Mouse (Mus musculus) bone marrow macrophage, adult 2 months (primary cell): ENCODE results near the gene St6gal2. TPM values are rescaled to one million over a fixed set of nuclear protein-coding genes. Genes with fewer than 3 reads are reported as not detected.

Experiments
- H3K27ac ChIP-seq: 2 replicates; pipeline ENCODE4 v1.5.1; 2012; ENCODE audit warnings: low read depth, low read length; ENCODE audit not compliant: insufficient read depth
- H3K4me1 ChIP-seq: 2 replicates; pipeline ENCODE4 v1.6.1; 2012; ENCODE audit warnings: low read length; ENCODE audit not compliant: control insufficient read depth, insufficient read depth
- H3K4me3 ChIP-seq: 2 replicates; pipeline ENCODE4 v1.5.1; 2012; ENCODE audit warnings: mild to moderate bottlenecking, low read length, moderate library complexity; ENCODE audit not compliant: insufficient read depth
- CTCF ChIP-seq: IDR thresholded peaks from 2 replicates; pipeline ENCODE4 v1.5.1; 2012; ENCODE audit warnings: low read depth, mild to moderate bottlenecking, low read length, moderate library complexity
- POLR2A ChIP-seq: IDR thresholded peaks from 2 replicates; pipeline ENCODE4 v1.6.1; 2012; ENCODE audit warnings: mild to moderate bottlenecking, low read depth, low read length, borderline replicate concordance
- polyA plus RNA-seq: library from polyadenylated mRNA; stranded (reverse); fragments of >200 nt; gene quantifications from 2 replicates; pipeline ENCODE4 v1.2.4, GENCODE M21; 2012; ENCODE audit not compliant: missing spikeins, insufficient read depth, insufficient read length

The St6gal2 gene
- polyA plus RNA-seq, result not detected in 2 replicates

DNA sequence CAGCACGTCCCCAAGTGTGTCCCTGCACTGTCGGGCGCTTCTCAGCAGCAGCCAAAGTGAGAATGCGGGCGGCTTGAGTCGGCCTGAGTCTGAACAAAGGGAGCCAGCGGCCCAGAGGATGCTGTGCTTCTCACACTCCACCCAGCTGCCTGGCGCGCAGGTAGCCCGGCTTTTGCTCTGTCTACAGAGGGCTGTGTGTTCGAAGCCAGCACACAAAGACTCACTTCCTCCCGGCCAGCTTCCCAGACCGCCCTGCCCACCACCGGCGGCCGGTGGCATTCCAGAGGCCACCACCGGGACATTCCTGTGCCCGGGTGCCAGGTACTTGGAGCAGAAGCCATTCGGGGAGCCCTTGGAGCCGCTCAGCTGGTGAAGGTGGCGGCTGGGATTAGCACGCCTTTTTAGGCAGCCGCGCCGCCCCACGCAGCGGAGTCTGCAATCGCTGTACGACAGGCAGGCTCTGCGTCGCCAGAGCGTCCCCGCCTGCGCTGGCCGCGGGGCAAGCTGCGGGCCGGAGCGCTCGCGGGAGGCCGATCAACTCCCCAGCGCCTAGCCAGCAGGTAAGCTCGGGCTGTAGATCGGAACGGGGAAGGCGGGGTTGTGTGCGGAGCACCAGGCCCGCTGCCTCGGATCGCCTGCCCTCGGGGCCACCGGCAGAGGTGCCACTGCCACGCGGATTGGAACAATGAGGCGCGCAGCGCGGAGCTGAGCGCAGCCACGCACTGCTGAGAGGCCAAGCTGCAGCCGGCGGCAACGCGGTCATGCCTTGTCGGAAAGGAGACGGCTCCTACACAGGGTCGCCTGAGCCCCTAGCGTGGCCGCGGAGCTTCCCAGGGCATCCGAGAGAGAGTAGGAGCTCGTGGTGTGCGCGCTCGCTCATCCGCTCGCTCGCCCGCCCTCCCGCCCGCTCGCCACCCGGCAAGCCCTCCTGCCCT lies at the start of gene St6gal2:
Gene St6gal2 (plus strand): TSS at position 133 of the 935 bp plus-strand sequence.
- Histone ChIP-seq H3K4me3 (no peak within 1 kb of the TSS), H3K27ac (no peak within 1 kb of the TSS), H3K4me1 (no peaks in the 10 kb centered on the region)
- TF ChIP-seq CTCF, result no peak
- no peak for TF ChIP-seq POLR2A

DNA sequence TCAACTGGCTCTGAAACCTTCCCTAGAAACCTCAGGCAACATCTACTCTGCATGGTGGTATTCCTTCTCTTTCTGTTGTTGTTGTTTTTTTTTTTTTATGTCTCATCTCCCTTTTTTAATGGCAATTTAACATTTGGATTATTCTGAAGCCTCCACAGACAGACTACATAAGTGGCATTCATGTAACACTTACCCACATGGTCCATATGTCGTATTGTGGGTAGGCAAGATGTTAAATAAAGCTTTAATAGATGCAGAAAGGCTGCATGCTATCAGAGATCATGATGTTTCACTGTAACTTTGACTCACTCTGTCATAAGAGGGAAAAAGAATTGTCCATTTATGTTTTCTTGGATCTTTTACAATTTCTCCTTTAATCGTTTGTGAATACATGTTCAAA lies 39.1 kb upstream of the St6gal2 start:
- no peaks in the 10 kb centered on the region for H3K4me1 ChIP-seq
- TF ChIP-seq CTCF (no peak), POLR2A (no peak)
- H3K4me3 ChIP-seq, result no peak overlapping the region

DNA sequence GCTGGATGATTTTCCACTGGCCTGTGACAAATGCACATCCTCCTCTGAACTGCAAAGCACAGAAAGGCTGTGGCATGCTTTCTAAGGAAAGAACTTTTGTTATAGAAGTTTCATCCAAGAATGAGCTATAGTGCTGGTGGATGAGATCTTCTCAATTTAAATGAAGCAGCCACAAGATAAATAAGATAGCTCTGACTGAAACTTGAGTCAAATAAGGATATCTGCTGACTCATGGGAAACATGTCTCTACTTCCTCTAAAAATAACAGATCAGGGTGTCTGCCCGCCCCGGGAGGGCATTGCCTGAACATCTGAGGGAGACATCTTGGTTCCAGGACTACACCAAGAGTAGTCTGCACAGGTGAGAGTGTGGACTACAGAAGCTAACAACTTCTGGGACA lies 28.7 kb upstream of the St6gal2 start:
- Histone ChIP-seq H3K27ac (no peak overlapping the region), H3K4me1 (no peaks in the 10 kb centered on the region), H3K4me3 (no peak overlapping the region)
- TF ChIP-seq POLR2A (no peak), CTCF (no peak)

More for the DNA sequence above, 39.1 kb upstream of the St6gal2 start:
- H3K27ac ChIP-seq, result no peak overlapping the region

DNA sequence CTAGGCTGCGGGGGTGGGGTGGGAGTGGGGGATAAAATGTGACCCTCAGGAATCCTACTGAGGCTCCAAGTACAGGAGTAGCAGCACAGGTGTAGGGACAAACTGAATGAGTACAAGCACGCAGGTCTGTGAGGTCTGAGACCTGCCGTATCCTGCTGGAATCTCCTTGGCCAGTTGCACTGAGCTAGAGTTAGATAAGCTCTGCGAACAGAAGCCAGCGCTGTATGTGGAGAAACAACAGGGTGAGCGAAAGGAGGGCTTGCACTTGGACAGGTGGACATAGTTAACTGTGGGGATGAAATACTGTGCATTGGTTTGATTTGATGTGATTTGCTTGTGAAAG lies 974 bp downstream of the St6gal2 start:
- TF ChIP-seq CTCF (no peak), POLR2A (no peak)
- Histone ChIP-seq H3K4me3 (no peak overlapping the region), H3K27ac (no peak overlapping the region), H3K4me1 (no peaks in the 10 kb centered on the region)

- TF ChIP-seq POLR2A (no peak), CTCF (no peak)
- H3K4me3 ChIP-seq, result no peak overlapping the region
- H3K4me1 ChIP-seq, result no peaks in the 10 kb centered on the region
- no peak overlapping the region for H3K27ac ChIP-seq
Observed at GRCm38 (mm10) chr17:55446698-55447097, 1.5 kb downstream of the St6gal2 start.

DNA sequence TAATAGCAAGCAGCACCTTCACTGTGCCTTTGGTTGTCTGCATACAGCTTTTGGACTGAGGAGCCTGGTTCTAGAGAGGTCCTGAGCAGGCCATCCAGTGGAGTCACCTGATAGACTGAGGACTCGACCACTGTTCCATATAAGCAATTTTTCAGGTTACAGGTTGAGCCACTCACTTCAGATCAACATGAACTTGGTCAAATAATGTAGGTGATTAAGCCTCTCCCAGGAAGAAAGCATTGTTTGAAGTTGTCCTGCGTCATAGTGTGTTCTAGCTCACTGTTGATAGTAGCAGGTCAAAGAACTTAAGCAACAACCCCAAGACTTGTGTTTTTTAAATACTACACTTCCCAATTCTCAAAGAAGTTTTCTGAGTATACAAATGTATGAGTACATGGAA lies 5.8 kb downstream of the St6gal2 start:
- Histone ChIP-seq H3K4me1 (no peaks in the 10 kb centered on the region), H3K4me3 (no peak overlapping the region), H3K27ac (no peak overlapping the region)
- TF ChIP-seq POLR2A (no peak), CTCF (no peak)

DNA sequence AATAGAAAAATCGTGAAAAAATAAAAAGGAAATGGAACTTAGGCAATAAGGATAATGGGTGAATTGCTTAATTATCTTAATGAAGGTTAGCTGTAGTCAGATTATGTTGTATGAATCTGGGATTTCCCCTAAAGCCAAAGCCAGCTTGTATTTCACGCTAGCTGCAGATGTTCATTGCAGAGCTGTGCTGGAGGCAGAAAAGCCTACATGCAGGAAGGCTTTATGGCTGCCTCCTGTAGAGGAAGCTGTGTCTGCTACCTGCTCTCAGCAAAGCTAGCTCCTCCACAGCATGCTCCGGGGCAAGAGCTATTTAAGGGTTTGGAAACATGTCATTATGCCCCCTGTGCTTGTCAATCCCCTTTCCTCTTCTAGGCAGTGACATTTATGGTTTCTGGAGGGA lies 9.3 kb downstream of the St6gal2 start:
- no peak overlapping the region for H3K4me3 ChIP-seq
- no peak overlapping the region for H3K27ac ChIP-seq
- TF ChIP-seq POLR2A (no peak), CTCF (no peak)
- H3K4me1 ChIP-seq, result no peaks in the 10 kb centered on the region

DNA sequence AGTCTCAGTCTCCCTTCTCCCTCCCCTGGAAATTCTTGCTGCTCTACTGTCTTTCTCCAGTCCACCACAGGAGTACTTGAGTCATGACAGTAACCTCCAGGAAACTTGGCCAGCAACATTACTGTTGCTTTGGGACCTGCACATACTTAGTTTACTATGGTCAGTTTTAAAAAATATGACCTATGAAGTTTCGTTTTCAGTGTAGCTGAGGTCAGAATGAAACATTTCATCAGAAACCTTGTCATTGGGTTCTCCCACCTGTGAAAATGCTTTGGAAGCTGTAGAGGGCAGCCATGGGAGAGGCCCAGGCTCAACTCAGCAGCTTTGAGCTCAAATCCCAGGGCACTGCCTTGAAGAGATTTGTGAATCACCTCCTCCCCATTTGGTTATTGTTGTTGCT lies 15.0 kb downstream of the St6gal2 start:
- Histone ChIP-seq H3K27ac (no peak overlapping the region), H3K4me3 (no peak overlapping the region), H3K4me1 (no peaks in the 10 kb centered on the region)
- TF ChIP-seq CTCF (no peak), POLR2A (no peak)

- TF ChIP-seq POLR2A, result no peak
- no peak for TF ChIP-seq CTCF
- Histone ChIP-seq H3K4me1 (no peaks in the 10 kb centered on the region), H3K27ac (no peak overlapping the region), H3K4me3 (no peak overlapping the region)
Observed at GRCm38 (mm10) chr17:55467579-55467978, 22.4 kb downstream of the St6gal2 start.

GRCm38 (mm10) chr17:55468963-55469362 lies 23.8 kb downstream of the St6gal2 start:
- no peak overlapping the region for H3K4me3 ChIP-seq
- no peaks in the 10 kb centered on the region for H3K4me1 ChIP-seq
- H3K27ac ChIP-seq, result no peak overlapping the region
- TF ChIP-seq POLR2A, result no peak
- no peak for TF ChIP-seq CTCF
